Mouse (Mus musculus) ovary, adult 2 months (tissue): ENCODE data around the gene Hnmt. TPM values are rescaled to one million over a fixed set of nuclear protein-coding genes. Genes with fewer than 3 reads are reported as not detected.

Experiments used
- polyA plus RNA-seq: library from polyadenylated mRNA; depleted of rRNA; stranded (reverse); fragments of >200 nt; gene quantifications from 2 replicates; pipeline ENCODE4 v1.2.3, GENCODE M21; 2012; rRNA removed

Gene Hnmt
- polyA plus RNA-seq, result 0.38 and 0.90 TPM in 2 replicates

DNA sequence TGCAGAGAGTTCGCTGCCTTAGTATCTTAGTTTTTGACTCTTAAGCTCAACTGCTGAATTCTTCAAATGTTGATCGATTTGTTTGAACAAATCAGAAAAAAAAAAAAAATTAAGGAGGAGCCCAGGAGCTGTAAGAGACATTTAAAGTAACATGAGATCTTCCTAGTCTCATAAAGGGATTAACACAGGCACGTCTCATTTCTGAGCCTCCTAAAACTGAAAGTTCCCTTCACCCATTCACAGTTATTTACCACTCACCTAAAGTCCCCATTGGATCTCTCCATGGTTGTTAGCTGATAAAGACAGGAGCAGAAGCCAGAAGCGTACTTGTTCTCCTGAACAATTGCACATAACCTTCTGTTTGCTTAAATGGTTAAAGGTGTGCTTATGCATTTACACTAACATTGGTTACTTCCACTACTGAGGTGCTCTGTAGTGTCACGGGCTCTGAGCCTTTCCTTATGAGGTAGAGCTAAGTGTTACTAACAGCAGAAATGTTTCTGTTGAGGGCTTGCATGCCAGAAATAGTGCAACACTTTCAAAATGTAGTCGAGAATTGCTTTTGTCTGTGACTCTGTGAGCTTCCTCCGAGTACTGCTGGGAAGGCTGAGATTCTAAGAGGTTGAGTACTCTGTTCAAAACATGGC, at the start of gene Hnmt:
Hnmt (minus strand) TSS at position 51 of the 647 bp plus-strand sequence.

GRCm38 (mm10) chr2:24096495-24096894, 47.3 kb upstream of the Hnmt start, which contains the start of gene Tbpl2:
Gene Tbpl2, minus strand, starts transcription at chr2:24096595.

Other genes starting within 250 kb of the Hnmt start
- 0.16 and 0.62 TPM in 2 replicates for gene Tbpl2, start 47.2 kb upstream of the Hnmt start, polyA plus RNA-seq
- gene Il1f8, start 103.8 kb upstream of the Hnmt start, polyA plus RNA-seq, result 0.21 and 0.33 TPM in 2 replicates
- gene Il1f9, start 137.1 kb upstream of the Hnmt start, polyA plus RNA-seq, result not detected in 2 replicates
- not detected in 2 replicates for gene Il1f6, start 166.0 kb upstream of the Hnmt start, polyA plus RNA-seq
- not detected in 2 replicates for gene Il1f5, start 227.6 kb upstream of the Hnmt start, polyA plus RNA-seq
- not detected in 2 replicates for gene Il1f10, start 241.8 kb upstream of the Hnmt start, polyA plus RNA-seq